Mouse (Mus musculus): ENCODE results near the gene Prr18. TPM values are rescaled to one million over a fixed set of nuclear protein-coding genes. Genes with fewer than 3 reads are reported as not detected.
"Not testable (repeated sequence)": the region's sequence is repeated elsewhere in the genome, so short reads cannot be mapped to it uniquely, and the experiment has no call there.

Prr18 gene
- polyA plus RNA-seq, 1 experiment from 2014 or later = 0.05 TPM

GRCm38 (mm10) chr17:8302772-8303438 is 34.4 kb upstream of the Prr18 start:
- Histone ChIP-seq H3K4me2 (no peak overlapping the region), H3K9ac (ENCODE audit: low read depth, low read length) (no peak overlapping the region), H3K27ac (ENCODE audit: low read depth, low read length) (no peak overlapping the region), H3K27me3 (replicated peaks; ENCODE audit: control insufficient read depth, insufficient read depth, low read length) (no peaks in the 10 kb centered on the region), H3K9me3 (ENCODE audit: control insufficient read depth, low read length) (no peaks in the 10 kb centered on the region), H3K4me1 (replicated peaks; ENCODE audit: control insufficient read depth, insufficient read depth, low read length) (no peaks in the 10 kb centered on the region), H3K4me3 (ENCODE audit: low read depth, low read length) (no peak overlapping the region), H3K36me3 (ENCODE audit: control insufficient read depth, insufficient read depth, low read length) (no peaks in the 10 kb centered on the region)
- WGBS = 68% methylated on average over 7 of the region's 7 CpGs
- DNase-seq (ENCODE audit: low spot score) (no peak), ATAC-seq (replicated peaks; ENCODE audit: low FRiP score) (no peak)

DNA sequence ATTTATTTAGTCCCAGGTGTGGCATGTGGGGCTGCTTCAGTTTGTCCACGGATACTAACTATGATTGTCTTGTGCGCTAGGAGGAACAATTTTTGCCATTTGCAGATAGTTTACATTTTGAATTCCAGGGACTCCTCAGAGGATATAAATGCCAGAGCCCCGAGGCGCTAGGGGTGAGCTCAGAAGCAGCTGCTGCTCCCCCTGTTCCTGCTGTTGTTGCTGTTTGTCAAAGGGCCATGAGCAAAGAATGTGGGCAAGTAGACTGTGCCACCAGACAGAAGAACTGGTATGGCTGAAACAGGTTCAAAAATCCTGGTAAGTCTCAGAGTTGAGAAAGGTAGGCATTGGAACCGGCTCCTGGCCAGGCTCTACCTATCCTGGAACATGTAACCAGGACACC is 33.6 kb upstream of the Prr18 start:
- WGBS = 70% methylated on average over 5 of the region's 5 CpGs
- DNase-seq (ENCODE audit: low spot score) = no peak
- Histone ChIP-seq H3K9me3 (ENCODE audit: control insufficient read depth, low read length) (no peaks in the 10 kb centered on the region), H3K27me3 (replicated peaks; ENCODE audit: control insufficient read depth, insufficient read depth, low read length) (no peaks in the 10 kb centered on the region), H3K27ac (ENCODE audit: low read depth, low read length) (no peak overlapping the region), H3K4me1 (replicated peaks; ENCODE audit: control insufficient read depth, insufficient read depth, low read length) (no peaks in the 10 kb centered on the region), H3K4me3 (ENCODE audit: low read depth, low read length) (no peak overlapping the region), H3K9ac (ENCODE audit: low read depth, low read length) (no peak overlapping the region), H3K4me2 (no peak overlapping the region), H3K36me3 (ENCODE audit: control insufficient read depth, insufficient read depth, low read length) (no peaks in the 10 kb centered on the region)
- ATAC-seq (replicated peaks; ENCODE audit: low FRiP score) = no peak

DNA sequence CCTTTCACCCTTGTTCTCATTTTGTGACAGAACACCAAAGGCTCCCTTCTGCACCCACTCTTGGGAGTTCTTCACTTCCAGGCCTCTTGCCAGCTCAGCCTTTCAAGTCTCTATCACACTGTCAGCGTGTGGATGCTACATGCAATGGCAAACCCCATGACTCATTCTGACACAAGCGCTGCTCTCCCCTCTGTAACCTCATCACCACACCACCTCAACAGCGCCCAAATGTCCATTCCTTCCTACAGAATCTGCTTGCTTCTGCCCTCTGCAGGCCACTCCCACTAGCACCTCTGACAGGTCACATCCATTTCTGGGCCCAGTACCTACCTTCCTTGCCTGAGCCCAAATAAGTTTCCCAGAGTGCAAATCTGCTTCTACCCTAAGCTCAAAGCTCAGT is 31.5 kb upstream of the Prr18 start:
- Histone ChIP-seq H3K9ac (ENCODE audit: low read depth, low read length) (no peak overlapping the region), H3K27me3 (replicated peaks; ENCODE audit: control insufficient read depth, insufficient read depth, low read length) (no peaks in the 10 kb centered on the region), H3K9me3 (ENCODE audit: control insufficient read depth, low read length) (no peaks in the 10 kb centered on the region), H3K4me3 (ENCODE audit: low read depth, low read length) (no peak overlapping the region), H3K36me3 (ENCODE audit: control insufficient read depth, insufficient read depth, low read length) (no peaks in the 10 kb centered on the region), H3K4me1 (replicated peaks; ENCODE audit: control insufficient read depth, insufficient read depth, low read length) (no peaks in the 10 kb centered on the region), H3K27ac (ENCODE audit: low read depth, low read length) (no peak overlapping the region), H3K4me2 (no peak overlapping the region)
- 48% methylated on average over 3 of the region's 3 CpGs for WGBS
- DNase-seq (ENCODE audit: low spot score) (no peak), ATAC-seq (replicated peaks; ENCODE audit: low FRiP score) (no peak)

DNA sequence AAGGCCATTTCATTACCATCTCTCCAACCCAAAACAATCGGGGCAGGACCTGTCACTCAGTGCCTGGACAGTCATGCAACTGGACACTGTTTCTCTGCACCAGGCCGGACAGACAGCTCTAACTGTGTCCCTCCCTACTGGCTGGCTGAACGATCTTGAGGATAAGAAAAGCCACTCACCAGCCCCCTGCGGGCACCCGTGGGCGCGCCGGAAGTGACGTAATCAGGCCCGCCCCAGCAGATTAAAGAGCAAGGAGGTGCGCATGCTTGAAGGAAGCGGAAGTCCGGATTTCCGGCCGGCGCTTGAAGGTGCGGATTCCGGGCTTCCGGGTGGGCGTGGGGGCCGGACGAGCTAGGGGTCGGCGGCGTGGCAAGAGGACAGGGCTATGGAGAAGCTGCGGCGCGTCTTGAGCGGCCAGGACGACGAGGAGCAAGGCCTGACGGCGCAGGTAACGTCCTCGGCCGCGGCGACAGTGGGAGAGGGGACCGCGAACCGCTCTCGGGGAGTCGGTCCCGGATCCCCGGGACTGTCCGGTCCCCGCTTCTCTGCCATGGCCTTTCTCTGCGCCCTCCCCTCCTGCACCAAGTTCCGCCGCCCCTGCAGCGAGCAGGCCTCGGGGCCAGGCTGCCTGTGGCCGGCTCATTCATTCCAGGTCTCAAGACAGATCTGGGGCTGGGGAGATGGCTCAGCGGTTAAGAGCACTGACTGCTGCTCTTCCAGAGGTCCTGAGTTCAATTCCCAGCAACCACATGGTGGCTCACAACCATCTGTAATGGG is 26.2 kb upstream of the Prr18 start, which contains the start of gene Sft2d1:
Gene Sft2d1, plus strand, starts transcription at position 265 of the 777 bp plus-strand sequence.
- H3K9me3 ChIP-seq (ENCODE audit: control insufficient read depth, low read length) = no peaks in the 10 kb centered on the region
- ATAC-seq (replicated peaks; ENCODE audit: low FRiP score) (peak; percentile 97), DNase-seq (ENCODE audit: low spot score) (peak; percentile 93)
- H3K27me3 ChIP-seq (replicated peaks; ENCODE audit: control insufficient read depth, insufficient read depth, low read length) = no peaks in the 10 kb centered on the region
- peaks cover 12% of the 10 kb centered on the region for H3K4me1 ChIP-seq (replicated peaks; ENCODE audit: control insufficient read depth, insufficient read depth, low read length)
- 0 out of 2 replicates have a peak, but pooled peaks cover 2% of the 10 kb centered on the region for H3K36me3 ChIP-seq (ENCODE audit: control insufficient read depth, insufficient read depth, low read length)
- peak within 1 kb of the TSS; percentile 73 for H3K4me2 ChIP-seq
- H3K27ac ChIP-seq (ENCODE audit: low read depth, low read length) = peak within 1 kb of the TSS; percentile 44; the same call in 1 of the 2 replicates
- WGBS = under 1% methylated on average over 47 of the region's 54 CpGs
- peak within 1 kb of the TSS; percentile 78 for H3K4me3 ChIP-seq (ENCODE audit: low read depth, low read length)
- H3K9ac ChIP-seq (ENCODE audit: low read depth, low read length) = peak within 1 kb of the TSS; percentile 77

GRCm38 (mm10) chr17:8311751-8312150 is 25.5 kb upstream of the Prr18 start:
- H3K4me2 ChIP-seq = peak overlapping the region; percentile 73
- 0 out of 2 replicates have a peak, but pooled peaks cover 2% of the 10 kb centered on the region for H3K36me3 ChIP-seq (ENCODE audit: control insufficient read depth, insufficient read depth, low read length)
- no peak overlapping the region for H3K27ac ChIP-seq (ENCODE audit: low read depth, low read length)
- DNase-seq (ENCODE audit: low spot score) (no peak), ATAC-seq (replicated peaks; ENCODE audit: low FRiP score) (no peak)
- no peaks in the 10 kb centered on the region for H3K27me3 ChIP-seq (replicated peaks; ENCODE audit: control insufficient read depth, insufficient read depth, low read length)
- H3K9me3 ChIP-seq (ENCODE audit: control insufficient read depth, low read length) = no peaks in the 10 kb centered on the region
- peak overlapping the region; percentile 77 for H3K9ac ChIP-seq (ENCODE audit: low read depth, low read length)
- peaks cover 12% of the 10 kb centered on the region for H3K4me1 ChIP-seq (replicated peaks; ENCODE audit: control insufficient read depth, insufficient read depth, low read length)
- 40% methylated on average over 3 of the region's 3 CpGs for WGBS
- H3K4me3 ChIP-seq (ENCODE audit: low read depth, low read length) = peak overlapping the region; percentile 78

DNA sequence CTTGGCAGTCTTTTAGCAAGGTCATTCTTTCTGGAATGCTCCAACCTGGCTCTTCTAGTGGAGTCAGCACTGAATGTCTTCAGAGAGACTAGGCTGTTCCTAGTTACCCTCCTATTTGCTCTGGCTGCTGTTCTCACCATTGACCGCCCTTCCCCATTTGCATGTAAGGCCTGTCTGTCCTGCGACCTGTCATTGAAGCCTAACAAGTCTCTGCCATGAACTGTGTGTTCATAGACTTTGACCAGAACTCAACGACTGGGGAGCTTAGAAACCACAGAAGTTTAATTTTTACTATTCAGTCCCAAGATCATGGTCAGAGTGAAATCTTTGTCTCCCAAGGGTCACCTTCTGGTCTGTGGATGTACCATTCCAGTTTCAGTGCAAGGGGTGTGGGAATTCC is 23.3 kb upstream of the Prr18 start:
- Histone ChIP-seq H3K4me1 (replicated peaks; ENCODE audit: control insufficient read depth, insufficient read depth, low read length) (peaks cover 12% of the 10 kb centered on the region), H3K27me3 (replicated peaks; ENCODE audit: control insufficient read depth, insufficient read depth, low read length) (no peaks in the 10 kb centered on the region), H3K4me3 (ENCODE audit: low read depth, low read length) (no peak overlapping the region), H3K4me2 (no peak overlapping the region), H3K9ac (ENCODE audit: low read depth, low read length) (no peak overlapping the region), H3K9me3 (ENCODE audit: control insufficient read depth, low read length) (no peaks in the 10 kb centered on the region), H3K36me3 (ENCODE audit: control insufficient read depth, insufficient read depth, low read length) (0 out of 2 replicates have a peak, but pooled peaks cover 2% of the 10 kb centered on the region), H3K27ac (ENCODE audit: low read depth, low read length) (no peak overlapping the region)
- DNase-seq (ENCODE audit: low spot score) = no peak
- 87% methylated on average over 3 of the region's 3 CpGs for WGBS
- ATAC-seq (replicated peaks; ENCODE audit: low FRiP score) = no peak

DNA sequence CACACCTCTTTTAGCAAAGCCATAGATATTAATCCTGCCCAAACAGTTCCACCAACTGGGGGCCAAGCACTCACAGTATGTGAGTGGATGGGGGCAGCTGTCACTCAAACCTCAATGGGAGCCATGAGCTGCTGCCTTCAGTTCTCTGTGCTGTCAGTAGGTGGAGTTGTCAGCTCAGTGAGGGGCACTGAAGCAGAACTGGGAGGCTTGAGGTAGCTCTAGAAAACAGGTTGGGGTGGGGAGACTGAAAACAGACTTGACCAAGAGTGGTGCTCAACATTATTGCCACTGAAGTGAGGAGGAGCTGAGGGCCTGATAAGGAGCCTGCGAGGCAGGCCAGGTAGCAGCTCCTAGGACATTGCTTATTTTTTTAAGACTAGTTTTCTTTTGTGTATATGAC is 21.0 kb upstream of the Prr18 start:
- H3K9ac ChIP-seq (ENCODE audit: low read depth, low read length) = no peak overlapping the region
- H3K36me3 ChIP-seq (ENCODE audit: control insufficient read depth, insufficient read depth, low read length) = 0 out of 2 replicates have a peak, but pooled peaks cover 2% of the 10 kb centered on the region
- peaks cover 12% of the 10 kb centered on the region for H3K4me1 ChIP-seq (replicated peaks; ENCODE audit: control insufficient read depth, insufficient read depth, low read length)
- ATAC-seq (replicated peaks; ENCODE audit: low FRiP score) = no peak
- H3K4me3 ChIP-seq (ENCODE audit: low read depth, low read length) = no peak overlapping the region
- no peaks in the 10 kb centered on the region for H3K27me3 ChIP-seq (replicated peaks; ENCODE audit: control insufficient read depth, insufficient read depth, low read length)
- no peak overlapping the region for H3K27ac ChIP-seq (ENCODE audit: low read depth, low read length)
- WGBS = 68% methylated on average over 1 of the region's 1 CpGs
- no peak for DNase-seq (ENCODE audit: low spot score)
- no peak overlapping the region for H3K4me2 ChIP-seq
- no peaks in the 10 kb centered on the region for H3K9me3 ChIP-seq (ENCODE audit: control insufficient read depth, low read length)

DNA sequence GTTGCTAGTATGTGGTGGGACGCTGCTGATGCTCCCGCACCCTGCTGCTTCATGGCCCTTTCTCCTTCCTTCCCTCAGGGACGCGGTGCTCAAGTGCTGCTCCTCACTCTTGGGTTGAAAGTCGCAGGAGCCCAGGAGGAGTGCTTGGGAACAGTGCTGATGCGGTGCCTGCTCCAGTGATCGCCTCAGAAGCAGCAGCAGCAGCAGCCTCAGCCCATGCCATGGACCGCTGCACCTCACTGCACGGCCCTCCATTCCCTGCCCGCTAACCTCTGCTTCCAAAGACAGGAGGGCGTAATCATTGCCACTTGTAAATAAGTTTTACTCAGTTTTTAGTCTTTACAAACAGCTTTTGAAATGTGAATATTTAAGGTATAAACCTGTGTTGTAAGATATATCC is 10.4 kb upstream of the Prr18 start:
- H3K27me3 ChIP-seq (replicated peaks; ENCODE audit: control insufficient read depth, insufficient read depth, low read length); ATAC-seq (replicated peaks; ENCODE audit: low FRiP score); H3K4me2 ChIP-seq; H3K4me1 ChIP-seq (replicated peaks; ENCODE audit: control insufficient read depth, insufficient read depth, low read length); H3K36me3 ChIP-seq (ENCODE audit: control insufficient read depth, insufficient read depth, low read length); H3K4me3 ChIP-seq (ENCODE audit: low read depth, low read length); H3K9ac ChIP-seq (ENCODE audit: low read depth, low read length); H3K27ac ChIP-seq (ENCODE audit: low read depth, low read length); H3K9me3 ChIP-seq (ENCODE audit: control insufficient read depth, low read length); DNase-seq (ENCODE audit: low spot score): not testable (repeated sequence)
- 90% methylated on average over 10 of the region's 11 CpGs for WGBS

All from liver, embryonic 11.5 days (tissue).